Mouse (Mus musculus) megakaryocyte progenitor cell, adult 5-6 weeks (primary cell): ENCODE measurements around the gene Kif5a. TPM values are rescaled to one million over a fixed set of nuclear protein-coding genes. Genes with fewer than 3 reads are reported as not detected.
"Not testable (repeated sequence)": the region's sequence is repeated elsewhere in the genome, so short reads cannot be mapped to it uniquely, and the experiment has no call there.

ENCODE experiments used
- ATAC-seq: replicated peaks from 2 replicates; pipeline ENCODE4 v1.8.0; 2016; ENCODE audit warnings: mild to moderate bottlenecking, moderate TSS enrichment, inconsistent platforms; ENCODE audit not compliant: poor library complexity
- total RNA-seq, 2 experiments: library from RNA; stranded (forward) in 1 of 2; stranded (reverse) in 1 of 2; fragments of 157-497, 149-512 nt in 1 of 2; fragments of 200-1000 nt in 1 of 2; gene quantifications; 2 replicates each; pipeline versions ENCODE4 v1.2.3 to v1.2.4; 2015 to 2017

The Kif5a gene
- total RNA-seq, 2 experiments from 2014 or later: 0.04 to 0.25 TPM

GRCm38 (mm10) chr10:127195328-127196129, 67.6 kb downstream of the Kif5a start, which contains the start of gene Dtx3:
Gene Dtx3 (minus strand): TSS chr10:127195728.
- 0 out of 2 replicates have a peak, but pooled peaks have one; percentile 15 for ATAC-seq

DNA sequence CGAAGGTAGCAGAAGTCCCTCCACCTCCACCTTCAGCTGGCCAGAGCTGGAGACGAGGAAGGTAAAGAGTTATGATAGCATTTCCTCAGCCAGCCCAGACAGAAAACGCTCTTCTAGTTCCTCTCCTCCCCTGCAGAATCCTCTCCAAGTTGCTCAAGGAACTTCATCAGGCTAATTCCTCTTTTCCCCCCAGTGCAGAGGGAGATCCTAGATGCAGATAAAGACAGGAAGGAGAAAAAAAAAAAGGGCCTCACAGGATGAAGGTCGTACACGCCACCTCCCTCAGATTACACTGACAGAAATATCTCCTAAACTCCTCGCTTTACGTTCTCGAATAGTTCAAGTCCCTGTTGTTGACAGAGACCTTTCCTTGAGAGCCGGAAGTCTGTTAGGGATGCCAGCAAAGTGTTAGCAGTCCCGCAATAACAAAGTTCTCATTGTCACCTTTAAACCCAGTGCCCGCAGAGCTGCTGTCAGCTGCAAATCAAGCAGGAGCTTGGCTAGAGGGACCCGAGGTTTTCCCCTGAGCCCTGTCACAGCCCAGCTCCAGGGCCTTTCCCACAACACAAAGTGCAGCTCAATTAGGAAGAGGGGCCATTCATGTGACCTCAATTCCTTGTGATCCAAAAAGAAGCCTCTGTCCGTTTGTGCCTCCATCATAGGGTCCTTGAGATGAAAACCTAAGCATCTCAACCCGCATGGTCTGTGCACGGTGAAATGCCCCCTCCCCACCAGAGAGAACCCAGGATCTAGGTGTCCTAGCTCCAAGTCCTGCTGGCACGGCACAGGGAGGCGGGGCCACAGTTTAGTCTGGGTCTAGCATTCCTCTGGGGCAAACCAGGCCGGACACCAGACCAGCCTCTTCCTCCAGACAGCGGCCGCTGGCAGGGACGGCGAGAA, 68.5 kb downstream of the Kif5a start:
- ATAC-seq: peak; percentile 22

DNA sequence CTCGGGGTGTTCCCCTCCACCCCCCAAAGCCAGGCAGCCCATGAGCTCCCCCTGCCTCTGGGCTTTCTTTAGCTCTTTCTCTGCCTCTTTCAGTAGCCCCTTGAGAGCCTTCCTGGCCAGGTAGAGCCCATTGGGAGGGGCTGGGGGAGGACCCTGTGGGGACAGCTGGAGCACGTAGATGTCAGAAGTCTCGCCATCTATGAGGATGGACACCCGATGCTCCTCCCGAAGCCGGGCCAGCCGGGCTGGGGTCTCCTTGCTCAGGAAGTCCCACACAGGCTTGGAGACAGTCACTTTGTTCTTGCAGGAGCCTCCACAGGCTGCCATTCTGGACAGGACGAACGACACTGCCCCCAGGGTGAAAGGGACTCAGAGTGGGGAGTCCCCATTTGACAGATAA, 70.1 kb downstream of the Kif5a start:
- no peak for ATAC-seq

DNA sequence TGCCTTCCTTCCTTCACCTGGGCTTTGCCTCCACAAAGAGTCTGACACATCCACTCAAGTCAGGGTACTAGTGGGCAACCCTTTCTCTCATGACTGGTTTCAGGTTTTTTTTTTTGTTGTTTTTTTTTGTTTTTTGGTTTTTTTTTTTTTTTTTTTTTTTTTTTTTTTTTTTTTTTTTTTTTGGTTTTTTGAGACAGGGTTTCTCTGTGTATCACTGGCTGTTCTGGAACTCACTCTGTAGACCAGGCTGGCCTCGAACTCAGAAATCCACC, 71.2 kb downstream of the Kif5a start:
- ATAC-seq: not testable (repeated sequence)

- no peak for ATAC-seq
Observed at GRCm38 (mm10) chr10:127191191-127192056, 71.7 kb downstream of the Kif5a start.

GRCm38 (mm10) chr10:127190398-127191190, 72.6 kb downstream of the Kif5a start:
- ATAC-seq: no peak

DNA sequence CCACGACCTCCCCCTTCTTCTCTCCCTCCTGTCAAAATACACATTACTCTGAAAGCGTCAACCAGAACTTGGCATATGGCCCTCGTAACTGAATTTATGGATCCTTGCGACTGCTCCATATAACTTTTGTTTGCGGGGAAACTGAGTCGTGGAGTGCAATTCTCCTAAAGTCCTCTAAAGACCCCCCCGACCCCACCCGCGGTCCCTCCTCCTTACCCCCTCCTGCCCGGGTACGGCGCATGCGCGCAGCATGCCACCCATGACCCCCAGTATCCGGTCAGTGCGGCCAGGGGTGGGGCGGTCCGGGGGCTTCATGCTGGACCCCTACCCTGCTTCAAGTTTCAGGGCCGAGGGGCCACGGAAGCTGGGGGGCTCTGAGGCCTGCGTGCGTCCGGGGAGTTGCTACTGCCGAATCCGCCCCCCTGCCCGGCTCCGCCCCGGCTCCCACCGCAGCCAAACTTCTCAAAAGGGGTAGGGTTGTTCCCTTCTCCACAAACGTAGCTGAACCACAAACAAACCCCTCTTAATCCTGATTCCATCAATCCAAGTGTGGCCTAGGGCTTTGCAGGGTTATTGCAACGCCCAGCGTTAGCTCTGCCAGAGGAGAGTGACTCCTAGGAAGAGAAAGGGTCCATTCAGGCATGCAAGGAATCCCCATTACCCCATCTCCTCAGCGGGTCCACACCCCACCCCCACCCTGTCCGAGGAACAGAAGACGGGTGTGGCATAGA, 73.3 kb downstream of the Kif5a start, which contains the start of gene Arhgef25:
Gene Arhgef25 (minus strand): TSS at position 433 of the 731 bp plus-strand sequence.
- no peak; the same call in 1 of the 2 replicates for ATAC-seq

DNA sequence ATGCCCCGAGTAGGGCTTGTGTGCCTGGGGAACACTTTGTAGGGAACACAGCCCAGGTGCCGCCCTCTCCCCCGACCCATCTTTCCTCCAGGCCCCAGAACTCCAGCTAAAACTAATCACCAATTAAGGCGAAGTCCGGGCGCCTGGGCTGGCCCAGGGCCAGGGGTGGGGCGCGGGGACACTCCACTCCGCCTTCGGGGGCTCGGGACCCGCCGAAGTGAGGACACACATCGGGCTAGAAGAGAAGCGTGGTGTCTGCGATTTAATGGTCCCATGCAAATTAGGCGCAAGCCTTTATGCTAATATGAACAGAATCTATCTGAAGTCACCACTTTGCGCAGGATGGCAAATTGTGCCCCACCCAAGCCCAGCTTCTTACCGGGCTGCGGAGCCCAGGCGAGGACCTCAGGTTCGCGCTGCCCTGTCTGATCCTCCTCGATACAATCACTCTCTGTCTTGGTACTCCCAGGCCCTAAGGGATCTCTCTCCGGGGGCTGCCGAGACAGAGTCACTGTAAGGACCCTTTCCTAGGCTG, 74.0 kb downstream of the Kif5a start:
- ATAC-seq: peak; percentile 62

DNA sequence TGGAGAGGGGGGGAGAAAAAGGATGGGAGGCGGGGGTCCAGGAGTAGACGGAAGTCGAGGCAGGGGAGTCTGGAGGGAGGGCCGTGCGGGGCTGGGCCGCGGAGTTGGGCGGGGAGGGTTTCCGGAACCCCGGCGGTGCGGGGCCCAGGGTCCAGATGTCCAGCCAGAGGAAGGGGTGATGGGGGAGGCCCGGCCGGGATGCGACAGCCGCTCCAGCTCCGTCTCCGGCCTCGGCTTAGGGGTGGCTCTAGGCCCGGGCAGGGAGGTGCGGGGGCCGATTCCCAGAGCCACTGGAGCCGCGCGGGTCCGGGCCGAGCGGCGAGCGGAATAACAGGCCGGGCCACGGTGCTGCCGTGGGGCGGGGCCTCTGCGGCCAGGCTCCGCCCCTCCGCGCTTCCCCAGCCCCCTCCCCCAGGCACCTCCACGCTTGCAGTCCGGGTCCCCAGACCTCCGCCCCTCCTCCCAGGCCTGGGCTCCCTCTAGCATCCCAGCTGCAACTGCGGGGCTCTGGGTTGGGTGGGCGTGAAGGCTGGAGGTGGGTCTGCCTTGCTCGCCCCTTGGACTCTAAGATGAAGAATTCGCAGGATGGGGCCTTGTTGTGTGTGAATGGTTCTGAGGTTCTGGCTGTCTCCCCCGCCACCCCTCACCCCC, 74.6 kb downstream of the Kif5a start:
- ATAC-seq: peak; percentile 26

- no peak for ATAC-seq
Observed at GRCm38 (mm10) chr10:127188079-127188453, 75.1 kb downstream of the Kif5a start.

- no peak for ATAC-seq
Observed at GRCm38 (mm10) chr10:127187371-127188078, 75.6 kb downstream of the Kif5a start.

GRCm38 (mm10) chr10:127186451-127186850, 76.7 kb downstream of the Kif5a start:
- peak; percentile 32 for ATAC-seq

DNA sequence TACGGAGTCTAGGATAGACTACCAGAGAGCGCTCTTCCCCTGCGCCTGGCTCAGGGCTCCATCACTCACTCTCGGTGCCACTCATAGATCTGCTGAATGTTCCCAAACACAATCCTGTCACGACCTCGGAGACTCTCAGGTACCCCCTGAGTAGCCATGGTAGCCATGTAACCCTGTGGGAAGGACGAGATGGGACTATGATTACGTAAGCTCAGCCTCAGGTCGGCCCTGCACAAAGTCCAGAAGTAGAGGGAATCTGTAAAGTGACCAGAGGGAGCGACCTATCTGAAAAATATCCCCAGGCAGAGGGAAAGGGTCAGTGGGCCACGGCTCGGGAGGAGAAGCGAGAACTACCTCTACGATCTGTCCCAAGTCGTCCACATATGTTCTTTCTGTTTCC, 77.6 kb downstream of the Kif5a start:
- ATAC-seq: no peak

GRCm38 (mm10) chr10:127185101-127185500, 78.0 kb downstream of the Kif5a start:
- ATAC-seq: no peak

DNA sequence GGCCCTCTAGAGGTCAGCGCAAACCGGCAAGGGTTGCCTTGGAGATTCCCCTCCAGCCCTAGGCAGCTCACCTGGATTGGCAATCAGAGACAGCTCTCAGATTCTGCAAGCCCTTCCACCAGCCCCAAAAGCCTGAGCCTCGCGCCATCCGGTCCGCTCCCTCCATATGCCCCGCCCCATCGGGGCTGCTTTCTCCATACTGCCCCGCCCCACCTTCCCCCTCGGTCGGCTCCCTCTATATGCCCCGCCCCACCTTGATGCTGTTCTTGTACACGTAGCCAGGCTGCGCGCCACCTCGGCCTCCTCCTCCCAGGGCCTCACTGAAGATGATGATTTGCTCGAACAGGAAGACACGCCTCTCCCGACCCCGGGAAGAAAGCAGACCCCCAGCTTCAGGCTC, 79.4 kb downstream of the Kif5a start:
- peak; percentile 23 for ATAC-seq

DNA sequence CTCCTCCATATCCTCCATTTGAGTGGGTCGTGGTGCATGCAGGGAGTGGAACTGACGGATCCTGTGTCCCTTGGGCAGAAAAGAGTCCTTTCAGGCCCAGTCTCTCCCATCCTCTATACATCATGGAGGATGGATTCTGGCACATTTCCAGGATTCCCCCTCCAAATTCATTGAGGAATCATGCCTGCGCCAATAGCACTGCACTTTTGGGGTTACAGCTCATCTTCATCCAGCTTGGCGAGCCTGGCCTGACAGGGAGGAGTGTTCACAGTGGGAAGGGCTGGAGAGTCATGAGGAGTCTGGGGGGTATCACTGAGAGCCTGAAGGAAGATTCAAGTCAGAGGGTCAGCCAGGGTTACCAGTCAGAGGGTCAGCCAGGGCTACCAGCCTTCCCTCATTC, 80.5 kb downstream of the Kif5a start:
- ATAC-seq: no peak

- ATAC-seq: no peak
Observed at GRCm38 (mm10) chr10:127181566-127181965, 81.6 kb downstream of the Kif5a start.

- ATAC-seq: no peak
Observed at GRCm38 (mm10) chr10:127180695-127181047, 82.5 kb downstream of the Kif5a start.
